Mouse (Mus musculus): ENCODE results near the gene Adam10. TPM values are rescaled to one million over a fixed set of nuclear protein-coding genes. Genes with fewer than 3 reads are reported as not detected.

The Adam10 gene
- polyA plus RNA-seq, 1 experiment from 2014 or later: 58.2 TPM

DNA sequence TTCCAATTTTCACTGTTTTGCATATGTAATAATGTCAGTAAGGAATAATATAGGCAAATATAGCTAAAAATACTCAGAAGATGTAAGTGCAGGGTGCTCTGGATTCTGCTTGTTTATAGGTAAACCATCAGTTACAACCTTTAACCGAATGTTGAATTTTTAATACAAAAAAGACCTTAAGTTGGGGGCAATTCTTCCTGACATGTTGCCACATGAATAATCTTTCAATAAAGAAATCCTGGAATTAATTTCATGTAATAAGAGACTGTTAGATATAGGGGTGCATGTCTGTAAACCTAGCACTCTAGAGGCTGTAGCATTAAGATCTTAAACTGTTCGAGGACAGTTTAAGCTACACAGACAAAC is 23.1 kb upstream of the Adam10 start:
- Histone ChIP-seq H3K4me3 (ENCODE audit: low read length) (peak overlapping the region; percentile 97), H3K4me2 (ENCODE audit: low read depth, low read length) (peak overlapping the region; percentile 88), H3K27ac (ENCODE audit: low read length) (no peak overlapping the region), H3K9ac (ENCODE audit: low read length) (peak overlapping the region; percentile 98), H3K36me3 (ENCODE audit: control insufficient read depth, insufficient read depth) (no peaks in the 10 kb centered on the region), H3K9me3 (replicated peaks; ENCODE audit: control insufficient read depth, low read length) (no peaks in the 10 kb centered on the region), H3K4me1 (ENCODE audit: control insufficient read depth, insufficient read depth, low read length) (peaks cover 11% of the 10 kb centered on the region), H3K27me3 (ENCODE audit: control insufficient read depth, insufficient read depth, low read length) (no peaks in the 10 kb centered on the region)
- 35% methylated on average over 2 of the region's 2 CpGs for WGBS
- ATAC-seq (replicated peaks; ENCODE audit: extremely low read depth, insufficient read depth, low FRiP score): no peak

DNA sequence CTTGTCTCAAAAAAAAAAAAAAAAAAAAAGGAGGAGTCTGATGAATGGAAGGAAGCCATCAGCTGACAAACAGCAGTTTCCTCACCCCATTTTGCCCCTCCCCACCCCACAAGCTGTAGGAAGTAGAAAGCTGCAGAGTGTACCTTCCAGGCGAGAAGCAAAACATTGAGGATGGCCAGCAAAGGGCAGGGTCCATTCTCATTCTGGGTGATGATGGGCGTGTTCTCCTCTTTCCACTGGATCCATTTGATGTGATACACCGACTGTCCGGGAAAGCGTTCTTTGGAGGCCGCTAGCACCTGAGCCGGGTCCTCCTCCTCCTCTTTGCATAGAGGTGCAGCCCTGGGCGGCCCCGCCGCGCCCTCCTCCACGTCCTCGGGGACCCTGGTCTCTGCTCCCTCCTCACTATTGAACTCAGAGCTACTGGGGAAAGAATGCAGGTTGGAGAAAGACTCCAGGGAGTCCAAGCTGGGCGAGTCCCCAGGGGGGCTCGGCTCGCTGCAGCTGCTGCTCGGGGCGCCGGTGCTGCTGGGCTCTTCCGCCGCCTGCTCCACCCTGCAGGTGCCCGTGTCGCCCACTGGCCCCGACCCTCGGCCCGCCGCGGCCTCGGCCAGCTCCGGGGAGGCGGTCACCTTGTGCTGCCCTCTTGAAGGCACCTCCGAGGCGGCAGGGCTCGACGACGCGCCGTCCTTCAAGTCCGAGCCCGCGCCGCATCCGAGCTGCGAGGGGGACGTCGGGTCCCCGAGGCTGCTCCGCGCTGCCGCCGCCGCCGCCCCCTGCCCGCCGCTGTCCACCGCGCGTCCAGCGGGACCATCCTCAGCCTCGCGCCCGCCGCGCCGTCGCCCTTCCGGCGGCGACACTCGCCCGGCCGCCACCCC is 22.4 kb upstream of the Adam10 start, which contains the start of gene Gm10642:
TSS of gene Gm10642 (plus strand) at position 122 of the 878 bp plus-strand sequence.
- H3K9ac ChIP-seq (ENCODE audit: low read length): peak within 1 kb of the TSS; percentile 98
- under 1% methylated on average over 58 of the region's 72 CpGs for WGBS
- H3K9me3 ChIP-seq (replicated peaks; ENCODE audit: control insufficient read depth, low read length): no peaks in the 10 kb centered on the region
- ATAC-seq (replicated peaks; ENCODE audit: extremely low read depth, insufficient read depth, low FRiP score): peak; percentile 46
- peak within 1 kb of the TSS; percentile 97 for H3K4me3 ChIP-seq (ENCODE audit: low read length)
- no peaks in the 10 kb centered on the region for H3K36me3 ChIP-seq (ENCODE audit: control insufficient read depth, insufficient read depth)
- peak within 1 kb of the TSS; percentile 95 for H3K27ac ChIP-seq (ENCODE audit: low read length)
- H3K27me3 ChIP-seq (ENCODE audit: control insufficient read depth, insufficient read depth, low read length): no peaks in the 10 kb centered on the region
- H3K4me2 ChIP-seq (ENCODE audit: low read depth, low read length): peak within 1 kb of the TSS; percentile 88
- peaks cover 11% of the 10 kb centered on the region for H3K4me1 ChIP-seq (ENCODE audit: control insufficient read depth, insufficient read depth, low read length)

DNA sequence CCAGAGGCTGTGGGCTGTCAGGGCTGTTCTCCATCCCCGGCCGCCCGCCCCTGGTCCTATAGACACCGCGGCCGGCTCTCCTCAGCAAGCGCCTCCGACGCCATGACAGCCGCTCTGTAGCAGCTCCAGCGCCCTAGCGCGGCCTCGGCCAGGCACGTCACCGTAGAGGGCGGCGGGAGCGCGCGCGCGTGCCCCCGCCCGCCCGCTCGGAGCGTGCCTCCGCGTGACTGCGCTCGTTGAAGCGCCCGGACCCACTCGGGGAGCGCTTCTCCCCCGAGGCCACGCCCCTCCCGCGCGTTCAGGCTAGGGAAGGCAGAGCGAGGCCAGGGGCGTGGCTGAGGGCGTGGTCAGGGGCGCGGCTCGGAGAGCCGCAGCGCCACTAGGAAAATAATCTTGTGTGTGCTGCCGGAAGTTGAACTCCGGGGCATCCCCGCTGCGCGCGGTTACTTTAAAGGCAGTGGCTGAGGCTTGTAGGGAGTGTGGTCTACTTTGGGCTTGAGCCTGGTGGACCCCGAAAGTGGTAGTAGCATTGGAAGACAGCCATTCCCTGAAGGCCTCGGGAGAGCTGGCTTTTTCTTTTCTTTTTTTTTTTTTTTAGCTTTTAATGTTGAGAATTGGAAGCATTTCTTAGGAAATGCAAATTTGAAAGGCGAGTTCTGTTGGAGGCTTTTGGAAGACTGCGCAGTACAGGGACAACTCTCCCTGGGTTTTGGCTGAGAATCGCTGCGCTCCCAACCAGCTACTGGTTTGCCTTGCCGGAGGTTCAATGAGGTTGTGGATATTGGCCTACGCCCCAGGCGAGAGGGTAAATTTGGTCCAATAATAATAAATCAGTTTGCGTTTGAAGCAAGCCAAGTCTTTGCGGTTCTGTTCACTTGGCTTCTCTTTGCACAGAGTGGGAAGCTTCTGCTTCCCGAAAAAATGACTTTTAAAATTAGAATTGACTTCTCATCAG is 21.5 kb upstream of the Adam10 start, which contains the start of gene Mindy2:
TSS of gene Mindy2 (minus strand) at position 162 of the 955 bp plus-strand sequence.
- peaks cover 11% of the 10 kb centered on the region for H3K4me1 ChIP-seq (ENCODE audit: control insufficient read depth, insufficient read depth, low read length)
- H3K36me3 ChIP-seq (ENCODE audit: control insufficient read depth, insufficient read depth): no peaks in the 10 kb centered on the region
- peak within 1 kb of the TSS; percentile 97 for H3K4me3 ChIP-seq (ENCODE audit: low read length)
- 2% methylated on average over 66 of the region's 67 CpGs for WGBS
- peak; percentile 97 for ATAC-seq (replicated peaks; ENCODE audit: extremely low read depth, insufficient read depth, low FRiP score)
- H3K27me3 ChIP-seq (ENCODE audit: control insufficient read depth, insufficient read depth, low read length): no peaks in the 10 kb centered on the region
- peak within 1 kb of the TSS; percentile 88 for H3K4me2 ChIP-seq (ENCODE audit: low read depth, low read length)
- H3K9ac ChIP-seq (ENCODE audit: low read length): peak within 1 kb of the TSS; percentile 98
- H3K27ac ChIP-seq (ENCODE audit: low read length): peak within 1 kb of the TSS; percentile 95
- no peaks in the 10 kb centered on the region for H3K9me3 ChIP-seq (replicated peaks; ENCODE audit: control insufficient read depth, low read length)

DNA sequence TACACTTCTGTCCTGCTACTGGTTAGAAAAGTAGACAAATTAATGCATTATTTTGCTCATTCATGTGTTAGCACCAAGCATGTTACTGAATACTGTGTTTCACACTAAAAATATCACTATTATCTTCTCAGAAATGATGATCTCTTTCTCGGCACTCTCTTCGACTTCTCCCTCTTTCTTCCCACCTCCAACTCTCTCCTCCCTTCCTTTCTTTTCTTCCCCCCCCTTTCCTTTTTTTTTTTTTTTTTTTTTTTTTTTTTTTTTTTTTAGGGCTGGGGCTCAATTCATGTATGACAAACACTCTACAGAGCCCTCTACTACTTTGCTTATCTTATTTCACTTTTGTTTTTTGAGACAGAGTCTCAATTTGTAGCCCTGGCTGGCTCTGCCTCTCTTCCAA is 20.5 kb upstream of the Adam10 start:
- no peak overlapping the region for H3K27ac ChIP-seq (ENCODE audit: low read length)
- ATAC-seq (replicated peaks; ENCODE audit: extremely low read depth, insufficient read depth, low FRiP score): no peak

DNA sequence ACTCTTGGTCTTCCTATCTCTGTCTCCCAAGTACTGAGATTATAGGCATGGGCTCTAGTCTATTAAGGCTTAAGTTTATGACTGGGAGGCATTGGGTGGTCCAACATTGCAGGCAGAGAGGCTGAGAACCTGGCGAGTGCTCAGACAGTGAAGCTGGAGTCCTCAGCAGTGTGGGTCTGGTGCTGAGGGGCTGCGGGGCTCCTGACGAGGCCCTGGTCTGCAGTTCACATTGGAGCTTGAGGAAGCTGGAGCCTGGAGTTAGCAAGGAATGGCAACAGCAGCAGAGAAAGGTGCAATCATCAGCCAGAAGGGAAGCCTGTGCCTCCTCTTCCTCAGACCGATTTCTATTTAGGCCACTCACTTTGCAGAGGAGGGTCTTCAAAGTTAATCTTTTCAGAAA is 13.9 kb upstream of the Adam10 start:
- Histone ChIP-seq H3K36me3 (ENCODE audit: control insufficient read depth, insufficient read depth) (0 out of 2 replicates have a peak, but pooled peaks cover 2% of the 10 kb centered on the region), H3K9ac (ENCODE audit: low read length) (no peak overlapping the region), H3K4me2 (ENCODE audit: low read depth, low read length) (no peak overlapping the region), H3K27me3 (ENCODE audit: control insufficient read depth, insufficient read depth, low read length) (no peaks in the 10 kb centered on the region), H3K27ac (ENCODE audit: low read length) (no peak overlapping the region), H3K9me3 (replicated peaks; ENCODE audit: control insufficient read depth, low read length) (peaks cover 3% of the 10 kb centered on the region), H3K4me1 (ENCODE audit: control insufficient read depth, insufficient read depth, low read length) (peaks cover 2% of the 10 kb centered on the region; the same call in 1 of the 2 replicates), H3K4me3 (ENCODE audit: low read length) (no peak overlapping the region)
- no peak for ATAC-seq (replicated peaks; ENCODE audit: extremely low read depth, insufficient read depth, low FRiP score)
- WGBS: 76% methylated on average over 4 of the region's 4 CpGs

More for the DNA sequence above, 20.5 kb upstream of the Adam10 start:
- Histone ChIP-seq H3K4me2 (ENCODE audit: low read depth, low read length) (no peak overlapping the region), H3K4me3 (ENCODE audit: low read length) (no peak overlapping the region), H3K36me3 (ENCODE audit: control insufficient read depth, insufficient read depth) (no peaks in the 10 kb centered on the region), H3K4me1 (ENCODE audit: control insufficient read depth, insufficient read depth, low read length) (peaks cover 11% of the 10 kb centered on the region), H3K27me3 (ENCODE audit: control insufficient read depth, insufficient read depth, low read length) (no peaks in the 10 kb centered on the region), H3K9ac (ENCODE audit: low read length) (no peak overlapping the region), H3K9me3 (replicated peaks; ENCODE audit: control insufficient read depth, low read length) (no peaks in the 10 kb centered on the region)
- WGBS: 64% methylated on average over 2 of the region's 2 CpGs

DNA sequence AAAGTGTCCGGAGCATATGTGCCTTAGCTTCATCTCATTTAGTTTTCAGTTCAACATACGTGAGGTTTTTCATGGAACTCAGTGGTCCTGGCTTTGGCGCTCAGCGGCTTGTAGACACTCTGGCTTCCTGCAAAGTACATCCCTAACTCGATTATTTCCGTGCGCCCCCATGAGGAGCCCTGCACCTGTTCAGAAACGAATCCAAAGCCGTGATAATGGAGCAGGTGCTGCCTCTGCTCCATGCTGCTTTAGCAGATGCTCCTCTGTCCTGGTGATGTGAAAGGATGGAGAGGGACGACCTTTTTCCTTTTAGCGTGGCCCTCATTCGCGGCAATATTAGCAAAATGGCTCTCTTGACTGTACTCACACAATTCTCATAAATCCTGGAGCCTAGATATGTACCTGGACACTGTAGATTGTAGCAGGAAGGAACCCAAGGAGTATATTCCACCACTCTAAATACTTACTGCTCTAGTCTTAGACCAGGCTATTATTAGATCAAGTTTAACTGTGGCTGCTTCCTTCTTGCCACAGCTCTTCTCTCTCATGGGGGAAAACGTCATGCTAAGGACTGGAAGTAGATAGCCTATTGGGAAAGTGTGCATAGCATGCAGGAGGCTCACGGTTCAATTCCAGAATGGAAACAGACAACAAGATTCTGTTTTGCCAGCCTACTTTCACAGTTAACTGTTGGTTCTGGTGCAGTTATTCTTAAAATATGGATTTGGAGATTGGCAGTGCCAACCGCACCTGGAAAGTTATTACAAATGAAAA is 13.2 kb upstream of the Adam10 start:
- Histone ChIP-seq H3K27ac (ENCODE audit: low read length) (no peak overlapping the region), H3K9me3 (replicated peaks; ENCODE audit: control insufficient read depth, low read length) (peaks cover 3% of the 10 kb centered on the region), H3K4me3 (ENCODE audit: low read length) (no peak overlapping the region), H3K36me3 (ENCODE audit: control insufficient read depth, insufficient read depth) (0 out of 2 replicates have a peak, but pooled peaks cover 2% of the 10 kb centered on the region), H3K4me2 (ENCODE audit: low read depth, low read length) (no peak overlapping the region), H3K27me3 (ENCODE audit: control insufficient read depth, insufficient read depth, low read length) (no peaks in the 10 kb centered on the region), H3K9ac (ENCODE audit: low read length) (no peak overlapping the region), H3K4me1 (ENCODE audit: control insufficient read depth, insufficient read depth, low read length) (peaks cover 2% of the 10 kb centered on the region; the same call in 1 of the 2 replicates)
- WGBS: 61% methylated on average over 16 of the region's 16 CpGs
- no peak for ATAC-seq (replicated peaks; ENCODE audit: extremely low read depth, insufficient read depth, low FRiP score)

DNA sequence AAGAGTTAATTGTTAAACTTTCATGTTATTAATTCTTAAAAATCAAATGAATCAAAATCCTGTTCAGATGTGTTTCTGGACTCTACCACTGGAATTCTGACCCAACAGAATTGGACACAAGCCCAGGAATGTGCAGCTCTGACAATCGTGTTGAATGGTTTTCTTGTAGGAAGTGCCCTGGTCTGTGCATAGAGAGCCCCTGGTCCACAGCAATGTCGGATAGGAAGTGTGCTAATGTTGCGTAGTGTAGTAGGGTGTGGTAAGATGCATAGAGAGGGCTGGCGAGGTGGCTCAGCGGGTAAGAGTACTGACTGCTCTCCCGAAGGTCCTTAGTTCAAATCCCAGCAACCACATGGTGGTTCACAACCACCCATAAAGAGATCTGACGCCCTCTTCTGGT is 12.0 kb upstream of the Adam10 start:
- H3K4me3 ChIP-seq (ENCODE audit: low read length): no peak overlapping the region
- no peak overlapping the region for H3K9ac ChIP-seq (ENCODE audit: low read length)
- 0 out of 2 replicates have a peak, but pooled peaks cover 2% of the 10 kb centered on the region for H3K36me3 ChIP-seq (ENCODE audit: control insufficient read depth, insufficient read depth)
- peaks cover 3% of the 10 kb centered on the region for H3K9me3 ChIP-seq (replicated peaks; ENCODE audit: control insufficient read depth, low read length)
- no peak for ATAC-seq (replicated peaks; ENCODE audit: extremely low read depth, insufficient read depth, low FRiP score)
- no peaks in the 10 kb centered on the region for H3K27me3 ChIP-seq (ENCODE audit: control insufficient read depth, insufficient read depth, low read length)
- H3K4me2 ChIP-seq (ENCODE audit: low read depth, low read length): no peak overlapping the region
- WGBS: 55% methylated on average over 7 of the region's 7 CpGs
- no peak overlapping the region for H3K27ac ChIP-seq (ENCODE audit: low read length)
- H3K4me1 ChIP-seq (ENCODE audit: control insufficient read depth, insufficient read depth, low read length): peaks cover 4% of the 10 kb centered on the region

DNA sequence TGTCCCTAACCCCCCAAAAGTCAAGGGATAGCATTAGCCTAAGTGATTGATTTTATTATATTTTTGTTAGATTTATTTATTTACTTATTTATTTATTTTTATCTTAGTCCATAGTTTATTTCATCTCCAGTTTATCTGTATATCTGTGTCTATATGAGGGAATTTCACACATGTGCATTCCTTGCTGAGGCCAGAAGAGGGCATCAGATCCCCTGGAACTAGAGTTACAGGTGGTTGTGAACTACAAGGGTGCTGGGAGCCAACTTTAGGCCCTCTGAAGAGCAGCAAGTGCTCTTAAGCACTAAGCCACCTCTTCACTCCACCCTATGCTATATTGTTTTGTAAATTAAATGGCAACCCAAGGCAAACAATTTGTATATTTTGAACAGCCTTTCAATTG is 10.7 kb upstream of the Adam10 start:
- H3K27me3 ChIP-seq (ENCODE audit: control insufficient read depth, insufficient read depth, low read length): no peaks in the 10 kb centered on the region
- H3K4me2 ChIP-seq (ENCODE audit: low read depth, low read length): no peak overlapping the region
- H3K9ac ChIP-seq (ENCODE audit: low read length): no peak overlapping the region
- 0 out of 2 replicates have a peak, but pooled peaks cover 2% of the 10 kb centered on the region for H3K36me3 ChIP-seq (ENCODE audit: control insufficient read depth, insufficient read depth)
- H3K4me1 ChIP-seq (ENCODE audit: control insufficient read depth, insufficient read depth, low read length): peaks cover 7% of the 10 kb centered on the region
- H3K4me3 ChIP-seq (ENCODE audit: low read length): no peak overlapping the region
- no peak overlapping the region for H3K27ac ChIP-seq (ENCODE audit: low read length)
- no peak for ATAC-seq (replicated peaks; ENCODE audit: extremely low read depth, insufficient read depth, low FRiP score)
- H3K9me3 ChIP-seq (replicated peaks; ENCODE audit: control insufficient read depth, low read length): peaks cover 3% of the 10 kb centered on the region

Data from heart, embryonic 16.5 days (tissue).